Comparison of ENCODE assay signal across 8 mouse cellular contexts in genomic region chr17:22360572-22360971, GRCm38 (mm10). TPM values are rescaled to one million over a fixed set of nuclear protein-coding genes. Genes with fewer than 3 reads are reported as not detected.
DNase-seq lines count a peak whose midpoint lies in the region; ATAC-seq and TF ChIP-seq lines count a peak whose summit lies in the region.

No protein-coding gene starts in this region.

- 23% methylated on average over 5 of the region's 5 CpGs for WGBS in kidney, adult 2 months
- 31% methylated on average over 5 of the region's 5 CpGs for WGBS in hindbrain, embryonic 14.5 days
- 33% methylated on average over 5 of the region's 5 CpGs for WGBS in midbrain, embryonic 14.5 days

- peak overlapping the region; percentile 71 for H3K4me2 ChIP-seq in hindbrain, embryonic 14.5 days (replicated peaks)
- peak overlapping the region; percentile 59 for H3K4me2 ChIP-seq in midbrain, embryonic 14.5 days (ENCODE audit: low read length)

- H3K27ac ChIP-seq in kidney, adult 2 months (ENCODE audit: insufficient read depth, low read depth, low read length) = no peak overlapping the region
- H3K27ac ChIP-seq in brown adipose tissue, adult 24 weeks (replicated peaks; ENCODE audit: low read depth, low read length) = no peak overlapping the region
- 0 out of 2 replicates have a peak overlapping the region, but pooled peaks have one; percentile 43 for H3K27ac ChIP-seq in hindbrain, embryonic 14.5 days
- no peak overlapping the region for H3K27ac ChIP-seq in midbrain, embryonic 14.5 days (replicated peaks; ENCODE audit: low read depth, low read length)

- no peak for ATAC-seq in hindbrain, embryonic 14.5 days (ENCODE audit: low FRiP score)
- no peak for ATAC-seq in midbrain, embryonic 14.5 days (ENCODE audit: low FRiP score, low TSS enrichment)

- H3K4me1 ChIP-seq in kidney, adult 2 months (ENCODE audit: control insufficient read depth, insufficient read depth, low read length) = no peaks in the 10 kb centered on the region
- H3K4me1 ChIP-seq in brown adipose tissue, adult 24 weeks (ENCODE audit: control insufficient read depth, insufficient read depth, insufficient read length, low read length) = peaks cover 2% of the 10 kb centered on the region; the same call in 1 of the 2 replicates
- H3K4me1 ChIP-seq in hindbrain, embryonic 14.5 days (replicated peaks; ENCODE audit: control insufficient read depth, insufficient read depth, low read length) = peaks cover 16% of the 10 kb centered on the region
- H3K4me1 ChIP-seq in midbrain, embryonic 14.5 days (ENCODE audit: control insufficient read depth, insufficient read depth, low read length) = peaks cover 16% of the 10 kb centered on the region

- peaks cover 5% of the 10 kb centered on the region; the same call in 1 of the 2 replicates for H3K9me3 ChIP-seq in hindbrain, embryonic 14.5 days (ENCODE audit: control insufficient read depth, low read length)
- H3K9me3 ChIP-seq in midbrain, embryonic 14.5 days (ENCODE audit: control insufficient read depth, low read length) = 0 out of 2 replicates have a peak, but pooled peaks cover 4% of the 10 kb centered on the region

- H3K27me3 ChIP-seq in kidney, adult 2 months (replicated peaks; ENCODE audit: control insufficient read depth, insufficient read depth, low read length) = no peaks in the 10 kb centered on the region
- no peaks in the 10 kb centered on the region for H3K27me3 ChIP-seq in hindbrain, embryonic 14.5 days (ENCODE audit: control insufficient read depth, insufficient read depth, low read length)
- no peaks in the 10 kb centered on the region for H3K27me3 ChIP-seq in midbrain, embryonic 14.5 days (ENCODE audit: control insufficient read depth, insufficient read depth, low read length)

- H3K4me3 ChIP-seq in kidney, adult 2 months (ENCODE audit: insufficient read depth, low read depth, low read length) = peak overlapping the region; percentile 79
- peak overlapping the region; percentile 60 for H3K4me3 ChIP-seq in brown adipose tissue, adult 24 weeks (ENCODE audit: insufficient read depth, low read depth, low read length)
- peak overlapping the region; percentile 51 for H3K4me3 ChIP-seq in hindbrain, embryonic 14.5 days (replicated peaks; ENCODE audit: low read length)
- peak overlapping the region; percentile 52 for H3K4me3 ChIP-seq in midbrain, embryonic 14.5 days (replicated peaks; ENCODE audit: low read depth, low read length)

- DNase-seq in kidney, adult 2 months = no peak
- no peak for DNase-seq in kidney, postnatal 36 days
- no peak for DNase-seq in hindbrain, embryonic 14.5 days (ENCODE audit: low spot score)
- no peak for DNase-seq in midbrain, embryonic 14.5 days
- no peak for DNase-seq in ovary, postnatal 36 days (ENCODE audit: low spot score)
- no peak for DNase-seq in thymus, postnatal 36 days
- no peak for DNase-seq in adrenal gland, postnatal 36 days

- H3K36me3 ChIP-seq in kidney, adult 2 months (ENCODE audit: control insufficient read depth, insufficient read depth, low read length) = no peaks in the 10 kb centered on the region
- H3K36me3 ChIP-seq in hindbrain, embryonic 14.5 days (replicated peaks; ENCODE audit: control insufficient read depth, insufficient read depth) = peaks cover 19% of the 10 kb centered on the region
- peaks cover 4% of the 10 kb centered on the region for H3K36me3 ChIP-seq in midbrain, embryonic 14.5 days (ENCODE audit: control insufficient read depth, insufficient read depth, low read length)

- H3K9ac ChIP-seq in hindbrain, embryonic 14.5 days = peak overlapping the region; percentile 64
- peak overlapping the region; percentile 43 for H3K9ac ChIP-seq in midbrain, embryonic 14.5 days (replicated peaks; ENCODE audit: low read length)

- no peak for TF ChIP-seq POLR2A in kidney, adult 2 months (IDR thresholded peaks at IDR 0.05; ENCODE audit: low read depth, low read length)

- TF ChIP-seq CTCF in kidney, adult 2 months (conservative IDR thresholded peaks at IDR 0.05; ENCODE audit: insufficient read depth, insufficient read length, low read depth, low read length) = no peak

RNA-seq across cellular contexts. Expression of gene Zfp944, which starts 0.6 kb away (rescaled TPM):
- 2.2 and 2.3 TPM in 2 replicates for polyA plus RNA-seq in kidney, adult 2 months (2012; rRNA removed)
- 4.4 and 5.9 TPM in 2 replicates for polyA plus RNA-seq in brown adipose tissue, adult 24 weeks (2012; ENCODE audit: insufficient read depth, insufficient read length, missing spikeins)
- polyA plus RNA-seq in hindbrain, embryonic 14.5 days (2014; fragmentation: Nextera tagmentation; extraction: Ambion mirVana) = 14.5 and 15.1 TPM in 2 replicates
- 15.8 and 17.0 TPM in 2 replicates for polyA plus RNA-seq in midbrain, embryonic 14.5 days (2014; fragmentation: Nextera tagmentation; extraction: Ambion mirVana)
- 1 to 10 TPM; 6.7 to 7.0 TPM for total RNA-seq in adrenal gland, postnatal 36 days (2021)

RNA-seq across cellular contexts. Expression of gene Zfp758, which starts 0.7 kb away (rescaled TPM):
- polyA plus RNA-seq in kidney, adult 2 months (2012; rRNA removed) = 0.86 and 0.92 TPM in 2 replicates
- polyA plus RNA-seq in brown adipose tissue, adult 24 weeks (2012; ENCODE audit: insufficient read depth, insufficient read length, missing spikeins) = 7.7 and 8.5 TPM in 2 replicates
- polyA plus RNA-seq in hindbrain, embryonic 14.5 days (2014; fragmentation: Nextera tagmentation; extraction: Ambion mirVana) = 8.8 and 9.1 TPM in 2 replicates
- 10.8 and 11.6 TPM in 2 replicates for polyA plus RNA-seq in midbrain, embryonic 14.5 days (2014; fragmentation: Nextera tagmentation; extraction: Ambion mirVana)
- total RNA-seq in adrenal gland, postnatal 36 days (2021) = 10 to 100 TPM; 10.5 to 11.9 TPM

RNA-seq across cellular contexts. Expression of gene CT030661.1, which starts 45.9 kb away (rescaled TPM):
- 0.71 and 0.94 TPM in 2 replicates for polyA plus RNA-seq in kidney, adult 2 months (2012; rRNA removed)
- 10.3 and 11.9 TPM in 2 replicates for polyA plus RNA-seq in brown adipose tissue, adult 24 weeks (2012; ENCODE audit: insufficient read depth, insufficient read length, missing spikeins)
- 13.8 and 14.4 TPM in 2 replicates for polyA plus RNA-seq in hindbrain, embryonic 14.5 days (2014; fragmentation: Nextera tagmentation; extraction: Ambion mirVana)
- polyA plus RNA-seq in midbrain, embryonic 14.5 days (2014; fragmentation: Nextera tagmentation; extraction: Ambion mirVana) = 15.2 and 16.4 TPM in 2 replicates
- total RNA-seq in adrenal gland, postnatal 36 days (2021) = 10 to 100 TPM in 1 of 2 experiments, 1 to 10 TPM in 1; 8.8 to 11.2 TPM
